Mouse (Mus musculus) forebrain, embryonic 13.5 days (tissue): Measurements from ENCODE around the gene S1pr4. TPM values are rescaled to one million over a fixed set of nuclear protein-coding genes. Genes with fewer than 3 reads are reported as not detected.

Experiments
- ATAC-seq: fragments of 200-750 bp; cut with Nextera tagmentation; 2 replicates; pipeline ENCODE4 v1.8.0; 2017
- H3K27ac ChIP-seq: fragments of 300-500 bp; sonication (generic); 2 replicates; pipeline ENCODE4 v1.5.1; 2015; ENCODE audit warnings: inconsistent platforms, mild to moderate bottlenecking, moderate library complexity
- H3K27me3 ChIP-seq: fragments of 300-500 bp; sonication (generic); 2 replicates; pipeline ENCODE4 v1.6.1; 2015; ENCODE audit warnings: mild to moderate bottlenecking, inconsistent platforms
- H3K36me3 ChIP-seq: fragments of 300-500 bp; sonication (generic); 2 replicates; pipeline ENCODE4 v1.6.1; 2015; ENCODE audit warnings: mild to moderate bottlenecking, inconsistent platforms; ENCODE audit not compliant: poor library complexity, severe bottlenecking
- H3K4me1 ChIP-seq: fragments of 300-500 bp; sonication (generic); 2 replicates; pipeline ENCODE4 v1.6.1; 2015; ENCODE audit warnings: inconsistent platforms
- H3K4me2 ChIP-seq: fragments of 300-500 bp; sonication (generic); 2 replicates; pipeline ENCODE4 v1.6.1; 2015; ENCODE audit warnings: inconsistent platforms, mild to moderate bottlenecking, moderate library complexity
- H3K4me3 ChIP-seq: fragments of 300-500 bp; sonication (generic); 2 replicates; pipeline ENCODE4 v1.5.1; 2015; ENCODE audit warnings: mild to moderate bottlenecking, inconsistent platforms
- H3K9ac ChIP-seq: fragments of 300-500 bp; sonication (generic); 2 replicates; pipeline ENCODE4 v1.6.1; 2015; ENCODE audit warnings: mild to moderate bottlenecking, inconsistent platforms
- H3K9me3 ChIP-seq: fragments of 300-500 bp; sonication (generic); replicated peaks from 2 replicates; pipeline ENCODE4 v1.6.1; 2016; ENCODE audit warnings: inconsistent platforms
- WGBS: fragments of 180-500 bp; shearing (Covaris S2); methylation state at CpG from one replicate; pipeline ENCODE4 v1.1.7; 2015; 5-methylcytosine and 5-hydroxymethylcytosine counted together
- polyA plus RNA-seq: library from polyadenylated mRNA; unstranded; fragments of >200 nt; fragmentation: Nextera tagmentation; extraction: Ambion mirVana; gene quantifications from 2 replicates; pipeline ENCODE4 v1.2.1, GENCODE M21; 2015

S1pr4 gene
- 0.52 and 0.53 TPM in 2 replicates for polyA plus RNA-seq

DNA sequence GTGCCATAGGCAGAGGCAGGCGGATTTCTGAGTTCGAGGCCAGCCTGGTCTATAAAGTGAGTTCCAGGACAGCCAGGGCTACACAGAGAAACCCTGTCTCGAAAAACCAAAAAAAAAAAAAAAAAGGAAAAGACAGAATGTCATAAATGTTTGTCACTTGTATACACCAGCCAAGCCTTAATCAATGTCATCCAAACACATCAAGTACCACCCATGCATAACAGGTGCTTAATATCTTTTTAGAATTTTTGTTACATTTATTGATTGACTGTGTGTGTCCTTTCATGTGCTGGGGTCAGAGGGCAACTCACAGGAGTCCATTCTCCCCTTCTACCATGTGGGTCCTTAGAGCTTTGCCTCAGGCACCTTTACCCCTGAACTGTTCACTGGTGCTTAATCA lies at the start of gene S1pr4:
Gene S1pr4, minus strand, starts transcription at position 101 of the 400 bp plus-strand sequence.
- 91% methylated on average over 3 of the region's 3 CpGs for WGBS
- H3K4me1 ChIP-seq, result peaks cover 19% of the 10 kb centered on the region
- H3K9me3 ChIP-seq, result no peaks in the 10 kb centered on the region
- peaks cover 9% of the 10 kb centered on the region; the same call in 1 of the 2 replicates for H3K27me3 ChIP-seq
- ATAC-seq, result no peak
- H3K9ac ChIP-seq, result no peak within 1 kb of the TSS; the same call in 1 of the 2 replicates
- H3K27ac ChIP-seq, result no peak within 1 kb of the TSS
- no peak within 1 kb of the TSS for H3K4me3 ChIP-seq
- H3K36me3 ChIP-seq, result no peaks in the 10 kb centered on the region
- H3K4me2 ChIP-seq, result no peak within 1 kb of the TSS

DNA sequence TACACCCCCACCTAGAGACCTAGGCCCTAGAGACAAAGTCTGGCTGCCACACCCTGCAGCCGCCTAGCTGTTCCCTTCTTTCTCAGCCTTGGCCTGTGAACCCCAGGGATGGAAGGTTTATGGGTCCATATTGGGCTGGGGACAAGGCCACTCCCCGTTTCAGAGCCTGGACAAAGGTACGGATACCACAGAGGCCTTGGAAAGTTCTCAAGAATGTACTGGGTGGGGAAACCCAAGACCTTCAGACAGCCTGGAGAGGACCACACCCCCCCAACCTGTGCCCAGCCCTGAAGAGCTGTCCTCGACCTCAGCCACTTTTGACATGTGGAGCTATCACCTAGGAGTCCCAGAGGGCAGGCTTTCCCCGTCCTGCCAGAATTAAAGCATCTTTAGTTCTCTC lies 49.0 kb upstream of the S1pr4 start:
- peaks cover 11% of the 10 kb centered on the region for H3K4me1 ChIP-seq
- H3K4me2 ChIP-seq, result no peak overlapping the region
- H3K9me3 ChIP-seq, result peaks cover 3% of the 10 kb centered on the region; the same call in 1 of the 2 replicates
- no peaks in the 10 kb centered on the region for H3K36me3 ChIP-seq
- ATAC-seq, result no peak
- H3K27ac ChIP-seq, result no peak overlapping the region
- no peak overlapping the region for H3K4me3 ChIP-seq
- H3K9ac ChIP-seq, result 0 out of 2 replicates have a peak overlapping the region, but pooled peaks have one; percentile 0
- no peaks in the 10 kb centered on the region for H3K27me3 ChIP-seq
- 65% methylated on average over 5 of the region's 5 CpGs for WGBS

DNA sequence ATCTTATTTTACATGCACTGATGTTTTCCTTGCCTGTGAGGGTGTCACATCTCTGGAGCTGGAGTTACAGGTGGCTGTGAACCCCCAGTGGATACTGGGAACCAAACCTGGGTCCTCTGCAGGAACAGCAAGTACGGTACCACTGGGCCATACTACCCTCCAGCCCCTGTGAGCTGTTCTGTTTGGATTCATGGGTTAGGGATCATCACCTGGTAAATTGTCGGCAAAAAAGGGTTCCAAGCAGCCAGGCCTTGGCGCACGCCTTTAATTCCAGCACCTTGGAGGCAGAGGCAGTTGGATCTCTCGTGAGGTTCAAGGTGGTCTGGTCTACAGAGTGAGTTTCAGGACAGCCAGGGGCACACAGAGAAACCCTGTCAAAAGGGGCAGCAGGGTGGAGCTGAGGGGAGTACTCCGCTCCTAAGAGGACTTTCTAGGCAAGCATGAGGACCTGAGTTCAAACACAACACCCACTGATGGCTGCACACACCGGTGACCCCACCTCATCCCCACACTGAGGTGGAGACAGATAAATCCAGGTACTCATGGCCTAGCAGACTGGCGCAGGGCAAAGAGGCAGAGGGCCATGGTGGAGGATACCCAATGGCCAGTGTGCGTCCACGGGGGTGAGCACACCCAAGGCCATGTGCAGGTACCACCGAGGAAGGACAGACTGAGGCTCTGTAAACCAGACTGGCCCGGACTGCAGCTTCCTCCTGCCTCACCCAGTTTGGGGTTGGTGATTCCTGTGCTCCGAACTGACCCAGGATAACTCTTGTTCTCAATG lies 47.0 kb upstream of the S1pr4 start:
- WGBS, result 91% methylated on average over 13 of the region's 13 CpGs
- Histone ChIP-seq H3K9me3 (no peaks in the 10 kb centered on the region), H3K4me1 (peaks cover 30% of the 10 kb centered on the region), H3K27ac (no peak overlapping the region), H3K36me3 (peaks cover 4% of the 10 kb centered on the region; the same call in 1 of the 2 replicates), H3K9ac (0 out of 2 replicates have a peak overlapping the region, but pooled peaks have one; percentile 8), H3K4me3 (no peak overlapping the region), H3K27me3 (no peaks in the 10 kb centered on the region), H3K4me2 (no peak overlapping the region)
- no peak for ATAC-seq

DNA sequence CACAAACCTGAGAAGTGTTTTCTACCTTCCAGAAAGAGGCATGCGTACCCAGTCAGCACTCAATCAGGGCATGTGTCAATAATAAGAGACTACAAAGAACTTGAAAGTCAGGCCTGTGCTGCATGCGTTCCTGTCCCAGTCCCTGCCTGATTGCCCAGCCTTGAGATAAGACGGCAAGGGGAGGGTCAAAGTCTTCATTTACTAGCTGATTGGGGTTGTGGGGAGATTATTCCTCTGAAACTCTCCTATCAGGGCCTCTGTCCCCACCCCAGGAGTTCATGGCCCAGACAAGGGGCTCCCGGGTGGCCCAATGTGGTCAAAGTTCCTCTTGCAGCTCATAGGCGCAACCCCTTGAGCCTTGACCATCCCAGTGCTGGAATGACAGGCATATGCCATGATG lies 46.4 kb upstream of the S1pr4 start:
- Histone ChIP-seq H3K4me1 (peaks cover 37% of the 10 kb centered on the region), H3K27ac (no peak overlapping the region), H3K27me3 (no peaks in the 10 kb centered on the region), H3K4me3 (no peak overlapping the region), H3K36me3 (peaks cover 8% of the 10 kb centered on the region; the same call in 1 of the 2 replicates), H3K9ac (0 out of 2 replicates have a peak overlapping the region, but pooled peaks have one; percentile 2), H3K4me2 (no peak overlapping the region), H3K9me3 (no peaks in the 10 kb centered on the region)
- no peak for ATAC-seq
- 85% methylated on average over 5 of the region's 5 CpGs for WGBS

DNA sequence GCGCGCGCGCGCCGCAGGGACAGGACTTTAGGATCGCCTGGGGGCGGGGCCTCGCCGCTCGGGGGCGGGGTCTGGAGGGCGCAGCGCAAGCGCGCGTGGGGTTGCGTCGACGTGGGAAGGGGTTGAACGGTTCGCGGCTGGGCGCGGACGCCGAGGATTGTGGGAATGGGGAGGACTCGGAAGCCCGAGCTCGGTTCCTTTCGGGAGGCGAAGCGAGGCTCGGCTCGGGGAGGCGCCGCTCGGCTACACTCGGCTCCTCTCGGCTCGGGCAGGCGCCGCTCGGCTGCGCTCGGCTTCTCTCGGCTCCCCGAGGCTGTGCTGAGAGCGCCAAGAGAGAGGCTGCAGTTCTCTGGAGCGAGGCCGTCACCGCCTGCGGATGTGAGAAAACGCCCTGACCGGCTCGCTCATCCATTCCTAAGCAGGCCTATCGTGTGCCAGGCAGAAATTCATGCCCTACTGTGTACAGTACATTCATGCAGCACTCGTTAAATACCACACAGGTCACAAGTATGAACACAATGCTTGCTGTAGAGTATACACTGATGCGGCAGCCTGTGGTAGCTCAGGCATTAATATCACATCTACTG lies 45.3 kb upstream of the S1pr4 start, which contains the start of gene Gna11:
Gene Gna11, minus strand, starts transcription at position 30 of the 587 bp plus-strand sequence.
- ATAC-seq, result peak; percentile 97
- 1% methylated on average over 58 of the region's 59 CpGs for WGBS
- Histone ChIP-seq H3K27ac (peak within 1 kb of the TSS; percentile 93), H3K9ac (peak within 1 kb of the TSS; percentile 85), H3K4me2 (peak within 1 kb of the TSS; percentile 99), H3K9me3 (no peaks in the 10 kb centered on the region), H3K4me3 (peak within 1 kb of the TSS; percentile 86), H3K4me1 (peaks cover 42% of the 10 kb centered on the region), H3K27me3 (no peaks in the 10 kb centered on the region), H3K36me3 (peaks cover 9% of the 10 kb centered on the region; the same call in 1 of the 2 replicates)

DNA sequence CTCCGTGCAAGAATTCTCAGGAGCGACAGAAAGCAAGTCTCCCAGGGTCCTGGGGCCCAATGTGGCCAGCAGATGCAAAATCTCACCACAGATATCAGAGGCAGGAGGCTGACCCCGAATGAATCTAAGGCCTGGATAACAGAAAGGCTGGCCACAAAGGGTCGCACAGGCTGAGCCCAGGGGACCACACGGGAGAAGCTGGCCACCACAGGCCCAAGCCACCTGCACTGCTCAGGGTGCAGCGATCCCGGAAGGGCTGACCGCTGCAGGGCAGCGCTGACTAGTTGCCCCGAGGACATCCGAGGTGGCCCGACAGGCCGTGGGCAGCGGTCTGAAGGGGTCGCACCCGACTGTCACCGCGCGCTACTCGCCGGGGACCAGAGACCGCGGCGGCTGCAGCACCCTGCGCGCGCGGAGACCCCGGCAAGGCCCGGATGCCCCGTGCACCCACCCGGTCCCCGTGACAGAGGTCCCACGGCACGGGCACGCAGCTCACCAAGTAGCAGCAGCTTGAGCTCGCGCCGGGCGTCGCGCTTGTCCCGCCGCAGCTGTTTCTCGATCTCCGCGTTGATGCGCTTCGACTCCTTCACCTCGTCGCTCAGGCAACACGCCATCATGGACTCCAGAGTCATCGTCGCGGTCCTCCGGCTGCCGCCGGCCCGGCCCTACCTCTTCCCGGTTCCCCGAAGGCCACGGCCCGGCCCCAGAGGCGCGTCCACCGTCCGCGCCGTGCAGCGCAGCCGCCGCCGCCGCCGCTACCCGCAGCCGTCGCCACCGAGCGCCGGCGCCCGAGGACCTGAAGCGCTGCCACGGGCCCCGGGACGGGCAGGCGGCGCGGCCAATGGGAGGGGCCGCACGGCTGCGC lies 44.6 kb upstream of the S1pr4 start:
- under 1% methylated on average over 85 of the region's 93 CpGs for WGBS
- H3K9me3 ChIP-seq, result no peaks in the 10 kb centered on the region
- ATAC-seq, result peak; percentile 14
- H3K4me3 ChIP-seq, result peak overlapping the region; percentile 86
- peak overlapping the region; percentile 80 for H3K27ac ChIP-seq
- H3K4me2 ChIP-seq, result peak overlapping the region; percentile 99
- H3K9ac ChIP-seq, result peak overlapping the region; percentile 85
- H3K4me1 ChIP-seq, result peaks cover 42% of the 10 kb centered on the region
- H3K27me3 ChIP-seq, result no peaks in the 10 kb centered on the region
- H3K36me3 ChIP-seq, result peaks cover 12% of the 10 kb centered on the region; the same call in 1 of the 2 replicates

DNA sequence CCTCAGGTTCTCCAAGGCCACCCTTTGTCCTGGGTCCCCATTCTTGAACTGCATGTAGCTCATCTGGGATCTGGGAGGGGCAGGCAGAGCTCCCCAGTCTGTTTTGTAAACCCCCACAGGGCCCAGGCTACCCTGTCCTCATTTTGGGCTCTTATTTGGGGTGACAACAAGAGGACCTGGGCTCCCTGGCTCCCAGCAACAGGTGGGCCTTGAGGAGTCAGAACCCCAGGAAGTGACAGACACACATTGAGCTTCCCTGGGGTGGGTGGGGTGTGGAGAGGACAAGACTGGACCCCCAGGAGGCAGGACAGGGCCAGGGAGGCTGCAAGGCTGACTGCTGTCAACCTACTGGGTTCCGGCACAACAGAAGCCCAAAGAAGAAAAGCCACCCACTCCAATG lies 43.7 kb upstream of the S1pr4 start:
- H3K4me2 ChIP-seq, result peak overlapping the region; percentile 99
- H3K27ac ChIP-seq, result no peak overlapping the region
- no peaks in the 10 kb centered on the region for H3K27me3 ChIP-seq
- WGBS, result 75% methylated on average over 1 of the region's 1 CpGs
- no peaks in the 10 kb centered on the region for H3K9me3 ChIP-seq
- no peak for ATAC-seq
- H3K9ac ChIP-seq, result peak overlapping the region; percentile 85
- H3K36me3 ChIP-seq, result peaks cover 12% of the 10 kb centered on the region; the same call in 1 of the 2 replicates
- peaks cover 44% of the 10 kb centered on the region for H3K4me1 ChIP-seq
- peak overlapping the region; percentile 86 for H3K4me3 ChIP-seq

DNA sequence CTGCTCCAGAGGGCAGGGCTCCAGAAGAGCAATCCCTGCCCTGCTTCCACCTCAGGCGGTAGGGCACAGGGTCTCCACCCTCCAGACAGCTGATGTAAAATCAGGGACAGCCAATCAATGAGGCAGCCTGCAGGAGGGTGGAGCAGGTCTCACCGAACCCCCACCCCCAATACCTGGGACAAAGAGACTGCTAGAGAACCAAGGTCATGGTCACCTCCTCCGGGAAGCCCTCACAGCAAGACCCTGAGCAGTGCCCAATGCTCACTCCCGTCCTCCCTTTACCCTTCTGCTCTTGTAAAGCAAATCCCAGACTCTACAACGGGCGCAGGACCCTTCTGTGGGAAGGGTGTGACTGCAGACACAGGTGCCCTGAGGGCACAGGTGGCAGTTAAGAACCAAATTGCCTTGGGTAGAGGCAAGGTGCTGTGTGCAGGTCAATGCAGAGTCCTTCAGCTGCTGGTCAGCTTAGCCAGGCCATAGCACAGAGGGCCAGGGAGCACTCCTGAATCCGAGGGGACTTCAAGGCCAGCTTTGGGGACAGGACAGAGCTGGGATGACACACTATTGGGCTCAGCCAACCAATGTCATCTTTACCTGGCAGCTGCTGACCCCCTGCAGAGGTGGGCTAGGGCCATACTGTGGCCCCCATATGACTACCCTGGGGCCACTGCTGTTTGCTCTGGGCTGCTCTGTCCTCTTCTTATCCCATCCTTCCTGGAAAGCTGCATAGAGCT lies 43.0 kb upstream of the S1pr4 start:
- no peaks in the 10 kb centered on the region for H3K9me3 ChIP-seq
- peak overlapping the region; percentile 86 for H3K4me3 ChIP-seq
- WGBS, result 79% methylated on average over 7 of the region's 7 CpGs
- no peak overlapping the region for H3K27ac ChIP-seq
- ATAC-seq, result no peak
- peak overlapping the region; percentile 99 for H3K4me2 ChIP-seq
- no peaks in the 10 kb centered on the region for H3K27me3 ChIP-seq
- peak overlapping the region; percentile 85 for H3K9ac ChIP-seq
- H3K36me3 ChIP-seq, result peaks cover 12% of the 10 kb centered on the region; the same call in 1 of the 2 replicates
- H3K4me1 ChIP-seq, result peaks cover 46% of the 10 kb centered on the region

DNA sequence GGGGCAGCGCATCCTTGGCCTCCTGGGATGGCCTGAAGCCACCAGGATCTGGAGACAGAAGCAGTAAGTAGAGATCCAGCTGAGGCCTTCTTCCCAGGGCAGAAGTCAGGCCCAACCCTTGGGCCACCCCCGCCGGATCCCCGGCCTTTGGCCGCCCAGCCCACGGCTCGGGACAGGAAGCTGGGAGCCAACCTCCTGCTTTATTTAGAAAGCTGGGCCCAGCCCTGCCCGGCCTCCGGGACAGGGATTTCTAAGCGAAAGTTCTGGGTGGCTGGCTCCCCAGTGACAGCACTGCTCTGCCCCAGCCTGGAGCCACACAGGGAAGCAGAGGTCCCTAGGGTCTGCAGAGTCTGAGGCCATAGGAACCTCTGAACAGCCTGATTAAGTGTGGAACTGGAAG lies 41.9 kb upstream of the S1pr4 start:
- no peak for ATAC-seq
- Histone ChIP-seq H3K4me2 (peak overlapping the region; percentile 5; the same call in 1 of the 2 replicates), H3K4me3 (no peak overlapping the region), H3K36me3 (peaks cover 16% of the 10 kb centered on the region; the same call in 1 of the 2 replicates), H3K9me3 (no peaks in the 10 kb centered on the region), H3K9ac (peak overlapping the region; percentile 58), H3K27ac (no peak overlapping the region), H3K4me1 (peaks cover 46% of the 10 kb centered on the region), H3K27me3 (no peaks in the 10 kb centered on the region)
- 88% methylated on average over 10 of the region's 10 CpGs for whole genome bisulfite sequencing

DNA sequence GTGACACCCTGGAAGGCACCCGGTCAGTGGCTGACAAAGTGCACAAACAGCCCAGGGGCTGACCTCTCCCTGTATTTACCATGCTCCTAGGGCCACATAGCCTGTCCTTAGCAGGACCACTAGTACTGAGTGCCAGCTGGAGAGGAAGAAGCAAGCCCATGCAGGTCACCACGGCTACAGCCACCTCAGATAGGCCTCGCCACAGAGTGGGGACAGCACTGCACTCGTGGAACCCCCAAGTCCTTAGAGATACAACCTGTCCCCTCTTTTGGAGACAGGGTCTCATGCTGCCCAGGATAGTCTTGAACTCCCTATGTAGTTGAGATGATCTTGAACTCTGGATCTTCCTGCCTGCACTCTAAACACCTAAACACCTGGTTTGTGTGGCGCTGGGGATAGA lies 41.4 kb upstream of the S1pr4 start:
- WGBS, result 88% methylated on average over 5 of the region's 5 CpGs
- peaks cover 16% of the 10 kb centered on the region; the same call in 1 of the 2 replicates for H3K36me3 ChIP-seq

More for the DNA sequence above, 41.4 kb upstream of the S1pr4 start:
- Histone ChIP-seq H3K27ac (no peak overlapping the region), H3K27me3 (no peaks in the 10 kb centered on the region), H3K4me3 (no peak overlapping the region), H3K4me1 (peaks cover 46% of the 10 kb centered on the region), H3K9me3 (no peaks in the 10 kb centered on the region), H3K4me2 (no peak overlapping the region), H3K9ac (peak overlapping the region; percentile 58; the same call in 1 of the 2 replicates)
- no peak for ATAC-seq
